Mouse (Mus musculus): ENCODE measurements around the gene Myo1a.
"Not testable (repeated sequence)": the region's sequence is repeated elsewhere in the genome, so short reads cannot be mapped to it uniquely, and the experiment has no call there.

Gene Myo1a

GRCm38 (mm10) chr10:127704766-127705220 is at the start of gene Myo1a:
Myo1a (plus strand) TSS chr10:127705170.
- no peak for DNase-seq (ENCODE audit: low read depth, low spot score)

GRCm38 (mm10) chr10:127657617-127658016 is 47.4 kb upstream of the Myo1a start:
- DNase-seq (ENCODE audit: low read depth, low spot score) = not testable (repeated sequence)

GRCm38 (mm10) chr10:127658076-127658475 is 46.9 kb upstream of the Myo1a start:
- no peak for DNase-seq (ENCODE audit: low read depth, low spot score)

- DNase-seq (ENCODE audit: low read depth, low spot score) = no peak
These were observed 45.4 kb upstream of the Myo1a start for GRCm38 (mm10) chr10:127659551-127659950.

- DNase-seq (ENCODE audit: low read depth, low spot score) = no peak
These were observed 43.6 kb upstream of the Myo1a start for GRCm38 (mm10) chr10:127661291-127661914.

- peak; percentile 55 for DNase-seq (ENCODE audit: low read depth, low spot score)
These were observed 42.9 kb upstream of the Myo1a start for GRCm38 (mm10) chr10:127661915-127662663.

- DNase-seq (ENCODE audit: low read depth, low spot score) = no peak
These were observed 42.2 kb upstream of the Myo1a start for GRCm38 (mm10) chr10:127662666-127663253.

- DNase-seq (ENCODE audit: low read depth, low spot score) = no peak
These were observed 41.4 kb upstream of the Myo1a start for GRCm38 (mm10) chr10:127663590-127663989.

GRCm38 (mm10) chr10:127664166-127664565 is 40.8 kb upstream of the Myo1a start:
- no peak for DNase-seq (ENCODE audit: low read depth, low spot score)

- no peak for DNase-seq (ENCODE audit: low read depth, low spot score)
These were observed 40.1 kb upstream of the Myo1a start for GRCm38 (mm10) chr10:127664891-127665290.

GRCm38 (mm10) chr10:127665366-127666181 is 39.4 kb upstream of the Myo1a start:
- no peak for DNase-seq (ENCODE audit: low read depth, low spot score)

- peak; percentile 91 for DNase-seq (ENCODE audit: low read depth, low spot score)
These were observed 38.3 kb upstream of the Myo1a start, which contains the start of gene Nemp1 for GRCm38 (mm10) chr10:127666501-127667268. Nemp1 (plus strand) TSS chr10:127666901.

GRCm38 (mm10) chr10:127667269-127668092 is 37.5 kb upstream of the Myo1a start:
- DNase-seq (ENCODE audit: low read depth, low spot score) = peak; percentile 96

GRCm38 (mm10) chr10:127668093-127669050 is 36.6 kb upstream of the Myo1a start, which contains the start of gene Nab2:
Nab2 (minus strand) TSS chr10:127668568.
- peak; percentile 88 for DNase-seq (ENCODE audit: low read depth, low spot score)

- DNase-seq (ENCODE audit: low read depth, low spot score) = no peak
These were observed 35.8 kb upstream of the Myo1a start for GRCm38 (mm10) chr10:127669170-127669569.

- no peak for DNase-seq (ENCODE audit: low read depth, low spot score)
These were observed 34.8 kb upstream of the Myo1a start for GRCm38 (mm10) chr10:127670185-127670584.

- DNase-seq (ENCODE audit: low read depth, low spot score) = no peak
These were observed 33.7 kb upstream of the Myo1a start for GRCm38 (mm10) chr10:127671276-127671675.

GRCm38 (mm10) chr10:127674046-127674655 is 30.8 kb upstream of the Myo1a start:
- DNase-seq (ENCODE audit: low read depth, low spot score) = no peak

All from skeletal muscle tissue, adult 2 months (tissue).